Mouse (Mus musculus) forebrain, embryonic 10.5 days (tissue): ENCODE data around the gene Spag9. TPM values are rescaled to one million over a fixed set of nuclear protein-coding genes. Genes with fewer than 3 reads are reported as not detected.
A peak's percentile ranks its signal among the peaks of the same experiment; 100 is the strongest.

Experiments
- DNase-seq: peaks from one replicate; pipeline ENCODE4 v3.0.0-alpha.2; 2017; ENCODE audit warnings: low spot score; ENCODE audit errors: extremely low spot score
- H3K27ac ChIP-seq: fragments of 300-500 bp; sonication (generic); 2 replicates; pipeline ENCODE4 v1.5.1; 2016; ENCODE audit warnings: mild to moderate bottlenecking
- H3K27me3 ChIP-seq: fragments of 300-500 bp; sonication (generic); 2 replicates; pipeline ENCODE4 v1.6.1; 2016; ENCODE audit warnings: mild to moderate bottlenecking; ENCODE audit not compliant: poor library complexity, severe bottlenecking
- H3K36me3 ChIP-seq: fragments of 300-500 bp; sonication (generic); replicated peaks from 2 replicates; pipeline ENCODE4 v1.6.1; 2016; ENCODE audit warnings: mild to moderate bottlenecking, moderate library complexity
- H3K4me1 ChIP-seq: fragments of 300-500 bp; sonication (generic); 2 replicates; pipeline ENCODE4 v1.6.1; 2016
- H3K4me3 ChIP-seq: fragments of 300-500 bp; sonication (generic); 2 replicates; pipeline ENCODE4 v1.5.1; 2016; ENCODE audit warnings: mild to moderate bottlenecking, moderate library complexity
- H3K9me3 ChIP-seq: fragments of 300-500 bp; sonication (generic); 2 replicates; pipeline ENCODE4 v1.6.1; 2016; ENCODE audit warnings: mild to moderate bottlenecking, moderate library complexity
- WGBS: fragments of 180-500 bp; shearing (Covaris S2); methylation state at CpG from one replicate; pipeline ENCODE4 v1.1.7; 2016; 5-methylcytosine and 5-hydroxymethylcytosine counted together
- polyA plus RNA-seq: library from polyadenylated mRNA; unstranded; fragments of >200 nt; fragmentation: Nextera tagmentation; extraction: Ambion mirVana; gene quantifications from 2 replicates; pipeline ENCODE4 v1.2.1, GENCODE M21; 2016

Spag9 gene
- polyA plus RNA-seq, 1 experiment from 2014 or later: 51.3 TPM

DNA sequence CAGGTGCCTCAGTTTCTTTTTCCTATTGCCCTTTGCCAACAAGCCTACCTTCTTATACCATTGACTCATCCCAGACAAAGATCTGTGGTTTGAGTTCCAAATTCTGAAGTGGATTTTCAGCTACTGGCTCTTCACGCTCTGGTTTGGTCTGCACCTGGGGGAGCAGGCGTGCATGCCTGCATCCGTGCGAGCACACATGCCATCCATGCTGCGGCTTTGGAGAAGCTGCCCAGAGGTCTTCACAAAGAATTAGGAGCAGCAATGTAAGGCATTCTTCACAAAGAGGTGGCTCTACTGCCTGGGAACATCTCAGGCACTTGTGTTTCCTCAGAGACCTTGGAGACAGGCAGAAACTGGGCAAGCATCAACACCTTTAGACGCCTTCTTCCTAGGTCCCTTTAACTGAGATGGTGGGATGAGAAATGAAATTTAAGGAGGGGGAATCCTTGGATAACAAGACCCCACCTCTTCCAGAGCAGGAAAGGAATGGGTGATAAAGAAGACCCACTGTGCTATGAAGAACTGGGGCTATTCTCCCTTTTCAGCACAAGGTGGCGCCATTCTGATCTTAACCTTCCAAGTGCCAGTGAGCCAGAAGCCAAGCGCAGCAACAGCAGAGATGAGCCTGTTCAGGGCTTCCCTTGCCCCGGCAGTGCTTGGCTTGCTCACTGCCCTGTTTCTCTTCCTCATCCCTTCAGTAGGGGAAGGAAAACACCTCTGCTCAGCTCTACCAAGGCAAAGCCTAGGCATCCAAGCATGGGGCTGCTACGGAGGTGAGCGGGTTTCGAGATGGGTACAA lies 133.6 kb downstream of the Spag9 start:
- H3K9me3 ChIP-seq: no peaks in the 10 kb centered on the region

DNA sequence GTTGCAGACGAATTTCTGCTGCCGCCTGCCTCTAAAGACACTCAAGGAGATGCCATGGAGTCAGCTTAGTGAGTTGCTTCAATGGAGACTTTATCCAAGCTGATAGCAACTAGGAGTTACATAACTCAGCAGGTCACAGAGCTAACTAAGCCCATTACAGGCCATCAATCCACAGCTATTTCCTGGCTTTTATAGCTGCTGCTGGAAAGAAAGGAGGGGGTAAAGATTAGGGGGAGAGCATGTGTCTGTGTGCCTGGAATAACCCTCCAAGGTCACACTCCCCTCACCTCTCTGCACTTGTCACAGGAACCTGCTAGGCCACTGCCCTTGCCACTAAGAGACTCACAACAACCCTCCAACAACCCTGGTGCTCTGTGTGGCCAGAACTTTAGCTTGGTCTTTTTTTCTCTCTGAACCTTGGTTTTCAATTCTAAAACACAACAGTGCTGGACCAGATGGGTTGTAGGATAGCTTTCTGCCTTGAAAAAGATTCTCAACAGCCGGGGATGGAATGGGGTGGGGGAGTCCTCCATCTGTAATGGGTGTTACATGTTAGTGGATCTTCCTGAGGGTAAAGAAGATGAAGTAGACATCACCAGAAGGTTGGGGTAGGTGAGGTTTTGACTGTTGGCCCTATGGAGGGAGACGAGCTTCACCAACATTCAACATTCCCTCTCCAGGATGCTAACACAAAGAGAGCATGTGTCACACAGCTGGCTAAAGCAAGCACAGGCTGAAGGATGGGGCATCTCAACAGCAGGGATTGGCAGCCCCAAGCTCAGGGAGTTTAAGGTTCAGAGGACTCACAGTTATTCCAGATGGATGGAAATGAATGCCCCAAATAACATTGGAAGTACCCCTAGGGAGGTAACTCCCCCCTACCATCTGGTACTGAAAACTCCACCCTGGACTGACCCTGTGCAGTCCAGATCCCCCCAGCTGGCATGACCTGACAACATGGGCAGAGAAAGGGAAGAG lies 134.5 kb downstream of the Spag9 start:
- no peaks in the 10 kb centered on the region; the same call in 1 of the 2 replicates for H3K27me3 ChIP-seq
- no peak for DNase-seq

More for the DNA sequence above, 133.6 kb downstream of the Spag9 start:
- Histone ChIP-seq H3K4me3 (no peak overlapping the region), H3K36me3 (peaks cover 32% of the 10 kb centered on the region), H3K27me3 (no peaks in the 10 kb centered on the region; the same call in 1 of the 2 replicates), H3K27ac (peak overlapping the region; percentile 40; the same call in 1 of the 2 replicates), H3K4me1 (peaks cover 49% of the 10 kb centered on the region)
- DNase-seq: peak; percentile 62
- WGBS: 63% methylated on average over 12 of the region's 12 CpGs

DNA sequence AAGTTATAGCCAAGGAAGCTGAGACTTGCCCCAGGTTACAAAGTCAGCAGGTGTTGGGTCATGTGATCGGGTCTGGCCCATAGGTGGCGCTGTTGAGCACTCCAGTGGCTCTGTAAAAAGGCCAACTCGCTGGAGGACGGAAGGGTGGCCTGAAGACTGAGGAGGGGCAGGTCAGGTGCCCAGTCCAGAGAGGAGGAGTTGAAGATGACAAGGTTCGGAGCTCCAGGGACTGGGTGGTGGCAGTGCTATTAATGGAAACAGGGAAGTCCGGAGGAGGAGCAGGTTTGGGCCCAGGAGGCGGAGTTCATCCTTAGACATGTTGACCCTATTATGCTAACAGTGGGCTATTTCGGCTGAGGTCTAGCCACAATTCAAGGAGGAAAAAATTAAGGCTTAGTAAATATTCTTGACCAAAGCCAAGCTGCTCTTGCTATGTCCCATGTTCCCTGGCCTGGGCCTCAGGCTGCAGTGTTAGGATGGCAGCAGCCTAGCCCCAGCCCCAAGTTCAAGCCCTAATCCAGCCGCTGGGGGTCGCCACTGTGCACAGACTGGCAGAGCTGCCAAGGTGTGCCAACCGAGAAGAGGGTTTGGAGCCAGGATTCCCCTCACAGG lies 137.6 kb downstream of the Spag9 start:
- peak overlapping the region; percentile 13; the same call in 1 of the 2 replicates for H3K4me3 ChIP-seq
- H3K36me3 ChIP-seq: 0 out of 2 replicates have a peak, but pooled peaks cover 2% of the 10 kb centered on the region
- H3K9me3 ChIP-seq: no peaks in the 10 kb centered on the region
- DNase-seq: peak; percentile 87
- WGBS: 19% methylated on average over 11 of the region's 11 CpGs
- H3K4me1 ChIP-seq: peaks cover 84% of the 10 kb centered on the region
- no peaks in the 10 kb centered on the region; the same call in 1 of the 2 replicates for H3K27me3 ChIP-seq
- H3K27ac ChIP-seq: peak overlapping the region; percentile 32

More for the DNA sequence above, 134.5 kb downstream of the Spag9 start:
- no peaks in the 10 kb centered on the region for H3K9me3 ChIP-seq
- H3K4me3 ChIP-seq: no peak overlapping the region
- peaks cover 23% of the 10 kb centered on the region for H3K36me3 ChIP-seq
- peaks cover 58% of the 10 kb centered on the region for H3K4me1 ChIP-seq
- WGBS: 74% methylated on average over 4 of the region's 4 CpGs
- H3K27ac ChIP-seq: peak overlapping the region; percentile 40; the same call in 1 of the 2 replicates

DNA sequence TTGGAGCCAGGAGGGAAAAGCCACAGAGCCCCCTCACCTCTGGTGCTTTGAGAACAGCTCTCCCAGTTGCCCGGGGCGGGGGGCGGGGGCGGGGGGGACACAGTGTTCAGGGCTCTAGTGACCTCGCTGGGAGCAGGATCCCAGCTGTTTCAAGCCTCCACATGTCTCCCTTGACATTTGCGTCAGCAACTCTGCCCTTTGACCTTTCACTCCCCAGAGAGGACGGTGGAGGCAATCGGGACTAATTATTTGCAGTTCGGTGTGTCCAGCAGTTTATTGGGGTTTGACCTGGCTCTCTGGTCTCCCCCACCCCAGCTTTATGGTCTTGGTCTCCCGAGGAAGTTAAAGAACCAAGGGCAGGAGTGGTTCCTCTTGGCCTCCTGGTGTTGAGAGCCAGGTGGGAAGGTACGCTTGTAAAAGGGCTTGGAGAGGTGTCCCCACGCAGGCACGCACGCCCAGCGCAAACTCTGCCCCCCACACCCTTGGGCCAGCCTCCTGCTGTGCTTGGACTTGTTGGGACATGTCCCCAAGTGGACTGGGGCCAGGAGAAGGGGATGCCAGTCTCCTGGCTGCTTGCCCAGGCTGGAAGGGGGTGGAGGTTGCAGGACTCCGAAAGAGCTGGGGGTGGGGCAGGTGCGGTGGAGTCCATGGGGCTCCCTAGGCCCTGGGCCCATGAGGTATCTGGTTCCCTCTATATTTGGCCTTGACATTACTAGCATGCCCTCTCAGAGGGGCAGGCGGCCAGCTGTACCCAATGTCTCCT lies 138.4 kb downstream of the Spag9 start:
- H3K4me3 ChIP-seq: no peak overlapping the region
- DNase-seq: peak; percentile 19
- H3K27me3 ChIP-seq: no peaks in the 10 kb centered on the region; the same call in 1 of the 2 replicates
- peaks cover 91% of the 10 kb centered on the region for H3K4me1 ChIP-seq
- H3K27ac ChIP-seq: peak overlapping the region; percentile 32
- WGBS: 46% methylated on average over 18 of the region's 18 CpGs
- no peaks in the 10 kb centered on the region for H3K9me3 ChIP-seq
- no peaks in the 10 kb centered on the region for H3K36me3 ChIP-seq

DNA sequence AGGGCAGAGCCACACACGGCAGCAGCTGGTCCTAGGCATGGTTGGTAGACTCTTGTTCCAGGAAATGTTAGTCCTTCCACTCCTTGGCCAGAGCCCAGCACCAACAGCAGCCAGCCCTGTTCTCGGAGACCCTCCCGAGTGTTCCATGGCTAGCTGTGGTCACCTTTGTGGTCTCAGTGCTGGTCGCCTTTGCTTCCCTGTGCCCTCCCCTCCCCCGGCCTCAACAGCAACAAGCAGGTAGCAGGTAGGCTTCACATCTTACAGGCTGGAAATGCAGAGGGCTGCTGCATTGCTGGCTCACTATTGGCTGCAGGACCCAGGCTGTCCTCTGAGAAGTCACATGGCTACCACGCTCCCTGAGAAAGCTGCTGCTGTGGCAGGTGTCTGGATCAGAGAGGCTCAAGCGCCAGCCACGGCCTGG lies 139.7 kb downstream of the Spag9 start:
- H3K4me3 ChIP-seq: no peak overlapping the region
- no peaks in the 10 kb centered on the region for H3K9me3 ChIP-seq
- peak; percentile 14 for DNase-seq
- peak overlapping the region; percentile 66; the same call in 1 of the 2 replicates for H3K27ac ChIP-seq
- peaks cover 83% of the 10 kb centered on the region for H3K4me1 ChIP-seq
- no peaks in the 10 kb centered on the region; the same call in 1 of the 2 replicates for H3K27me3 ChIP-seq
- 73% methylated on average over 8 of the region's 8 CpGs for WGBS
- H3K36me3 ChIP-seq: no peaks in the 10 kb centered on the region

DNA sequence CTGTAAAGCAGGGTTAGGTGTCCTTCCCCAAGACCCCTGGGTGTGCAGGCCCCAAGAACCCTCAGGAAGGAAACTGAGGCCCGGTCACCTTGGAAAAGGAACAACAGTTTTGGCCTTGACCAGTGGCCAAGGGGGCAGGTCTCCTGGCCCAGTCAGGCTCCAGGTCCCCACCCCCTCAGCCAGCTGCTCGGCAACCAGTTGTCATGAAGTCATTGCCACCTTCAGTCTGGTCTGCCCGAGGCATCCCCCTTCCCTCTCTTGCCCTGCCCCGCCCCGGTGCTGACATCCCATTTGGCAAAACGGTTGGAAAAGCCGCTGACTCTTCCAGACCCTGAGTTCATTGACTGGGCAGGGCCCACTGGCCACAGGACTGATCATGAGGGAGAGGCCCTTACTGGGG lies 140.8 kb downstream of the Spag9 start:
- Histone ChIP-seq H3K27me3 (no peaks in the 10 kb centered on the region; the same call in 1 of the 2 replicates), H3K4me3 (no peak overlapping the region), H3K9me3 (no peaks in the 10 kb centered on the region), H3K36me3 (no peaks in the 10 kb centered on the region), H3K27ac (peak overlapping the region; percentile 63; the same call in 1 of the 2 replicates), H3K4me1 (peaks cover 77% of the 10 kb centered on the region)
- DNase-seq: no peak
- WGBS: 79% methylated on average over 7 of the region's 7 CpGs

DNA sequence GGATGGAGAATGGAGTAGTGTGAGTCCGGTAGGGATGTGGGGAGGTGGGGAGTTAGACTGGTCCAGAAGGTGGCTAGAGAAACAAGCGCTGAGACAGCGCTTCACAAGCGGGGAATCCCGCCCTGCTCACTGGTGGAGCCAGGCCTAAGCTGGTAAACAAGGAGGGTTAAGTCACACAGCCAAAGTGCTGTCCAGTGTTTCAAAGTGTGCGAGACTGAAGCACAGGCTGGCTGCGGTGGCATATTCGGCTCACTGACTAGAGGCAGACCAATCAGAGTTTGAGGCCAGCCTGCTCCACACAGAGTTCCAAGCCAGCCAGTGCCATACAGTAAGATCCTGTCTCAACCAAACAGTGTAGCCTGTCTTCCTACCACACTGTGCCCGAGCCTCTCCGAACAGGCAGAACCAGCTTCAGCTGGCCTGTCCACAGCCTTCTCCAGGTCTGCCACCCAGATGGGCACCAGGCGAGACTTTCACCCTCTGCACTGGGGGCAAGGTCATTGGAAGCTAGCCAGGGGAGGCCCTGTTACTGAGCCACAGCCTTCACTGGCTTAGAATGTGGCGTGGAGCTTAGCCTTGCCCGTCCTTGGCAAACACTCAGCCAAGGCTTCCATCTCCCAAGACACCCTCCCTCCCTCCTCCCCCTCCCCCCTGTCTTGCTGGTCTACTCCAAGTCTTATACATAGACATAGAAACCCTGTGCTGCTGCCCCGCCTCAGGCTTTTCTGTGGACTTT lies 141.6 kb downstream of the Spag9 start:
- Histone ChIP-seq H3K4me3 (no peak overlapping the region), H3K27me3 (no peaks in the 10 kb centered on the region; the same call in 1 of the 2 replicates), H3K36me3 (no peaks in the 10 kb centered on the region), H3K9me3 (no peaks in the 10 kb centered on the region), H3K27ac (peak overlapping the region; percentile 63), H3K4me1 (peaks cover 71% of the 10 kb centered on the region)
- no peak for DNase-seq
- 84% methylated on average over 14 of the region's 14 CpGs for WGBS

DNA sequence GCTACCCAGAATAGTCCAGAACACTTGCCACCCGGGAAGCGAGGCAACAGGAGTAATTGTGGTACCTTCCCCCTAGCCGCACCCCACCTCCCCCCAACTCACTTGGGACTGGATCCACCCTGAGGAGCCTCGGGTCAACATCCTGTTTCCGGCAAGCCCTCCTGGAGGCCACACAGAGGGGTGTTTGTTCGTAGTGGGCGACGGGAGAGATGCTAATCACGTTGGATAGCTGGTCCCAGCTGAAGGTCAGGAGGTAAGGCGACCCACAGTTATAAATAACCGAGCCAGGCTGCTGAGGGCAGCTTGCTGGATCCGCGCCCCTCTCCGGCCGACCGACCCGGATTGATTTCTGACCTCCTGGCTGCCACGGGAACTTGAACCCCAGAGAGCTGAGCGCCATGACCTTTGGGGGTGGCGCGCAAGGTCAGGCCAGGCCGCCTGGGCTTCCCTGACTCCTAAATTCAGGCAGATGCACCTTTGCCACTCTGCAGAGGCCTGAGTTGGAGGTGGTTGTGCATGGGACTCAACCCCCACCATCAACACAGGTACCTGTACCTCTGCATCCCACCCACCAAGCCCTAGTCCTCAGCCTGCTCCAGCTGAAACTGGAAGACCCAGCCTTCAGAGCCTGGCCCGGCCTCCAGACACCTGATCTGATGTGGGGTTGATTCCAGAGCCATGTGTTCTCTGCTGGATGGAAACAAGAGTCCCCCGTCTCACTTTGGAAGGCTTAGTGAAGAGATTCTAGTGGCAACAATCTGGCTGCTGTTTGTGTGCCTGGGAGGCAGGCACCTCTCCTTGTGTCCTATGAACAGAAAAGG lies 142.7 kb downstream of the Spag9 start:
- Histone ChIP-seq H3K4me1 (peaks cover 62% of the 10 kb centered on the region), H3K27ac (peak overlapping the region; percentile 63), H3K27me3 (no peaks in the 10 kb centered on the region; the same call in 1 of the 2 replicates), H3K9me3 (no peaks in the 10 kb centered on the region), H3K36me3 (no peaks in the 10 kb centered on the region), H3K4me3 (no peak overlapping the region)
- no peak for DNase-seq
- 60% methylated on average over 24 of the region's 24 CpGs for WGBS

DNA sequence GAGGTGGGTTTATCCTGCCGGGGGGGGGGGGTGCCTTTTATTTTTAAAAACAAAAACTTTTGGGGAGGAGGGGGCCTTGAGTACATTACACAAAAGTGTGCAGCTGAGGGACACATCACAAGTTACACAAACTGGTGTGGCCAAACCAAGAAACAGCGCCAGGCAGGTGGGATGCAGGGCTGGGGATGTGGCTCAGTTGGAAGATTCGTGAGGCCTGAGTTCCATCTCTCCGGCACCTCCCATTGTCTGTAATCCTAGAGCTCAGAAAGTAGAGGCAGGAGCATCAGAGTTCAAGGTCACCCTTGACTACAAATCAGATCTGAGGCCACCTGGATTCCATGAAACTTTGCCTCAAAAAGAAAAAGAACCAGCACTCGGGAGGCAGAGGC lies 143.3 kb downstream of the Spag9 start:
- H3K27ac ChIP-seq: peak overlapping the region; percentile 63; the same call in 1 of the 2 replicates
- WGBS: 79% methylated on average over 5 of the region's 5 CpGs

DNA sequence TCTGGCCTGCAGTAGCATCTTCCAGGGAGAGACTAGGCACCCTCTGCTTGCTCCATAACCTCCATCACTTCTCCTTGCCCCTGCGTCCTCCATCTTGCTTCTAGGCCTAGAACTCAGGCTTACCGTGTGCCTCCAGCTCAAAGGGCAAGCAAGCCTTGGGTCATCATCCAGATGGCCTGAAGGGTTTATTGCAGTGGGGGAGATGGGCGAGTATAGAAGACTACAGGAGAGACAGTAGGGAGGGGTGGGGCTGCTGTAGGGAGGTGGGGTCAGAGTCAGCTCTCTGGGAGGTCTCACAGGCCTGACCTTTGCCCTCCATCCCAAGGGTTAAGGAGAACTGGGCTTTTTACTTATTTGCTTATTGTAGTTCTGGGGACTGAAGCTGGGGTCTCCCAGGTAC lies 144.6 kb downstream of the Spag9 start:
- Histone ChIP-seq H3K36me3 (no peaks in the 10 kb centered on the region), H3K27me3 (no peaks in the 10 kb centered on the region), H3K27ac (no peak overlapping the region), H3K9me3 (no peaks in the 10 kb centered on the region), H3K4me3 (no peak overlapping the region), H3K4me1 (peaks cover 47% of the 10 kb centered on the region)
- WGBS: 86% methylated on average over 3 of the region's 3 CpGs
- no peak for DNase-seq

More for the DNA sequence above, 143.3 kb downstream of the Spag9 start:
- peaks cover 55% of the 10 kb centered on the region for H3K4me1 ChIP-seq
- no peak overlapping the region for H3K4me3 ChIP-seq
- no peaks in the 10 kb centered on the region for H3K9me3 ChIP-seq
- no peaks in the 10 kb centered on the region; the same call in 1 of the 2 replicates for H3K27me3 ChIP-seq
- no peak for DNase-seq
- H3K36me3 ChIP-seq: no peaks in the 10 kb centered on the region
